Mouse (Mus musculus) heart, adult 2 months (tissue): Measurements from ENCODE around the gene Hoxb3. TPM values are rescaled to one million over a fixed set of nuclear protein-coding genes. Genes with fewer than 3 reads are reported as not detected.

Experiments used
- DNase-seq, 2 experiments: peaks; one replicate each; pipeline ENCODE4 v3.0.0; 2021
- H3K27ac ChIP-seq: fragments of 200-600 bp; 2 replicates; pipeline ENCODE4 v1.8.1; 2022
- H3K27me3 ChIP-seq: fragments of 200-500 bp; 2 replicates; pipeline ENCODE4 v1.6.1; 2012; ENCODE audit warnings: mild to moderate bottlenecking, low read length, inconsistent platforms, mixed read lengths; ENCODE audit not compliant: control insufficient read depth, insufficient read depth
- H3K36me3 ChIP-seq: fragments of 200-500 bp; 2 replicates; pipeline ENCODE4 v1.6.1; 2012; ENCODE audit warnings: low read length, inconsistent platforms; ENCODE audit not compliant: control insufficient read depth, insufficient read depth
- H3K4me1 ChIP-seq: fragments of 200-500 bp; 2 replicates; pipeline ENCODE4 v1.6.1; 2011; ENCODE audit warnings: low read length; ENCODE audit not compliant: control insufficient read depth, insufficient read depth
- H3K4me3 ChIP-seq: fragments of 200-600 bp; 2 replicates; pipeline ENCODE4 v1.8.1; 2022
- H3K79me2 ChIP-seq: fragments of 200-500 bp; replicated peaks from 2 replicates; pipeline ENCODE4 v1.6.1; 2012; ENCODE audit warnings: mild to moderate bottlenecking, inconsistent platforms, low read length, moderate library complexity, mixed read lengths; ENCODE audit not compliant: control insufficient read depth, insufficient read depth
- H3K9ac ChIP-seq: fragments of 200-500 bp; 2 replicates; pipeline ENCODE4 v1.6.1; 2012; ENCODE audit warnings: low read depth, mild to moderate bottlenecking, control low read depth, inconsistent platforms, low read length, mixed read lengths
- CTCF ChIP-seq: fragments of 200-600 bp; IDR thresholded peaks from 2 replicates; pipeline ENCODE4 v1.8.1; 2022; ENCODE audit warnings: antibody characterized with exemption, mild to moderate bottlenecking, moderate library complexity
- EP300 ChIP-seq: fragments of 200-500 bp; IDR thresholded peaks from 2 replicates; pipeline ENCODE4 v1.6.1; 2011; ENCODE audit warnings: low read depth, low read length, control low read depth; ENCODE audit not compliant: insufficient read depth
- POLR2A ChIP-seq: fragments of 200-500 bp; IDR thresholded peaks from 2 replicates; pipeline ENCODE4 v1.6.1; 2011; ENCODE audit warnings: mild to moderate bottlenecking, low read depth, low read length, control low read depth; ENCODE audit not compliant: insufficient read depth
- WGBS: fragments of 180-500 bp; shearing (Covaris S2); methylation state at CpG from one replicate; pipeline ENCODE4 v1.1.7; 2018; 5-methylcytosine and 5-hydroxymethylcytosine counted together
- intact Hi-C: fragments of 180-260 bp; cut with DNase I; formaldehyde crosslinking; loops from one replicate; pipeline ENCODE4 v1.15.1; 2025
- microRNA-seq, 2 experiments: library from miRNA; unstranded; fragments of <30 nt; microRNA quantifications; one replicate each; pipeline ENCODE4 v1.2.0; 2021
- polyA plus RNA-seq: library from polyadenylated mRNA; depleted of rRNA; stranded (reverse); fragments of >200 nt; gene quantifications from 2 replicates; pipeline ENCODE4 v1.2.3, GENCODE M21; 2012; rRNA removed
- total RNA-seq, 2 experiments: library from RNA; stranded (reverse); gene quantifications; 2 replicates each; pipeline ENCODE4 v1.2.3; 2021

Hoxb3 gene
- total and polyA plus RNA-seq, 3 experiments = 0.23 to 0.64 (median 0.30) TPM

- DNase-seq = no peak
- TF ChIP-seq POLR2A (no peak), EP300 (no peak), CTCF (no peak)
- H3K27ac ChIP-seq = no peak overlapping the region
- no peaks in the 10 kb centered on the region for H3K36me3 ChIP-seq
- 45% methylated on average over 3 of the region's 3 CpGs for WGBS
- H3K4me1 ChIP-seq = no peaks in the 10 kb centered on the region
- H3K4me3 ChIP-seq = no peak overlapping the region
- H3K79me2 ChIP-seq = no peaks in the 10 kb centered on the region
- no peak overlapping the region for H3K9ac ChIP-seq
- peaks cover 9% of the 10 kb centered on the region; the same call in 1 of the 2 replicates for H3K27me3 ChIP-seq
- intact Hi-C loops = no loop called here
These were observed 48.6 kb downstream of the Hoxb3 start for GRCm38 (mm10) chr11:96371726-96372125.

GRCm38 (mm10) chr11:96372519-96372918 lies 49.4 kb downstream of the Hoxb3 start:
- TF ChIP-seq CTCF = no peak
- TF ChIP-seq POLR2A = no peak
- TF ChIP-seq EP300 = no peak
- 33% methylated on average over 3 of the region's 3 CpGs for WGBS
- intact Hi-C loops = no loop called here
- Histone ChIP-seq H3K36me3 (no peaks in the 10 kb centered on the region), H3K79me2 (no peaks in the 10 kb centered on the region), H3K9ac (no peak overlapping the region), H3K4me1 (no peaks in the 10 kb centered on the region), H3K27me3 (peaks cover 8% of the 10 kb centered on the region; the same call in 1 of the 2 replicates), H3K27ac (no peak overlapping the region), H3K4me3 (no peak overlapping the region)
- DNase-seq = no peak

- Histone ChIP-seq H3K27me3 (peaks cover 6% of the 10 kb centered on the region; the same call in 1 of the 2 replicates), H3K27ac (no peak overlapping the region), H3K79me2 (no peaks in the 10 kb centered on the region), H3K9ac (no peak overlapping the region), H3K4me1 (no peaks in the 10 kb centered on the region), H3K4me3 (no peak overlapping the region), H3K36me3 (no peaks in the 10 kb centered on the region)
- intact Hi-C loops = no loop called here
- no peak for DNase-seq
- TF ChIP-seq CTCF (no peak), EP300 (no peak), POLR2A (no peak)
- WGBS = 22% methylated on average over 7 of the region's 7 CpGs
These were observed 51.7 kb downstream of the Hoxb3 start for GRCm38 (mm10) chr11:96374810-96375209.

GRCm38 (mm10) chr11:96383381-96383780 lies 60.3 kb downstream of the Hoxb3 start:
- intact Hi-C loops = no loop called here
- TF ChIP-seq POLR2A = no peak
- TF ChIP-seq EP300 = no peak
- TF ChIP-seq CTCF = no peak
- WGBS = 72% methylated on average over 5 of the region's 5 CpGs

GRCm38 (mm10) chr11:96387635-96388034 lies 64.5 kb downstream of the Hoxb3 start:
- intact Hi-C loops = no loop called here
- Histone ChIP-seq H3K27me3 (no peaks in the 10 kb centered on the region), H3K79me2 (no peaks in the 10 kb centered on the region), H3K4me3 (no peak overlapping the region), H3K36me3 (no peaks in the 10 kb centered on the region), H3K4me1 (no peaks in the 10 kb centered on the region), H3K9ac (no peak overlapping the region), H3K27ac (no peak overlapping the region)
- WGBS = 75% methylated on average over 2 of the region's 2 CpGs
- TF ChIP-seq EP300 (no peak), CTCF (no peak), POLR2A (no peak)
- no peak for DNase-seq

More at GRCm38 (mm10) chr11:96383381-96383780, 60.3 kb downstream of the Hoxb3 start:
- no peak overlapping the region for H3K9ac ChIP-seq
- no peaks in the 10 kb centered on the region for H3K36me3 ChIP-seq
- no peaks in the 10 kb centered on the region for H3K27me3 ChIP-seq
- no peaks in the 10 kb centered on the region for H3K79me2 ChIP-seq
- no peak for DNase-seq
- H3K4me3 ChIP-seq = no peak overlapping the region
- H3K27ac ChIP-seq = no peak overlapping the region
- no peaks in the 10 kb centered on the region for H3K4me1 ChIP-seq

- WGBS = 25% methylated on average over 15 of the region's 15 CpGs
- no peaks in the 10 kb centered on the region for H3K36me3 ChIP-seq
- intact Hi-C loops = no loop called here
- no peak overlapping the region for H3K4me3 ChIP-seq
- H3K27ac ChIP-seq = no peak overlapping the region
- no peaks in the 10 kb centered on the region for H3K27me3 ChIP-seq
- H3K9ac ChIP-seq = no peak overlapping the region
- no peak for DNase-seq
- no peaks in the 10 kb centered on the region for H3K79me2 ChIP-seq
- no peaks in the 10 kb centered on the region for H3K4me1 ChIP-seq
- TF ChIP-seq EP300 = no peak
- TF ChIP-seq POLR2A = no peak
These were observed 73.9 kb downstream of the Hoxb3 start for GRCm38 (mm10) chr11:96396772-96397626.

Small RNA genes lying within 50 kb of the gene (microRNA-seq; reads per million reads assigned to microRNA genes)
- 1,670 to 2,301 reads per million in 2 experiments for gene Mir10a

Other genes starting within 250 kb of the Hoxb3 start
- 1,000 to 10,000 TPM; 3,096 to 3,522 TPM for gene Atp5g1, start 247.7 kb upstream of the Hoxb3 start, total RNA-seq
- 5,903 and 6,025 TPM in 2 replicates for gene Atp5g1, start 247.7 kb upstream of the Hoxb3 start, polyA plus RNA-seq
- gene Calcoco2, start 211.4 kb upstream of the Hoxb3 start, total RNA-seq = not detected
- not detected in 2 replicates for gene Calcoco2, start 211.4 kb upstream of the Hoxb3 start, polyA plus RNA-seq
- not detected for gene Ttll6, start 189.5 kb upstream of the Hoxb3 start, total RNA-seq
- gene Ttll6, start 189.5 kb upstream of the Hoxb3 start, polyA plus RNA-seq = 0.06 and 0.18 TPM in 2 replicates
- gene Hoxb13, start 129.0 kb upstream of the Hoxb3 start, total RNA-seq = not detected
- not detected in 2 replicates for gene Hoxb13, start 129.0 kb upstream of the Hoxb3 start, polyA plus RNA-seq
- not detected for gene Hoxb9, start 51.9 kb upstream of the Hoxb3 start, total RNA-seq
- not detected in 2 replicates for gene Hoxb9, start 51.9 kb upstream of the Hoxb3 start, polyA plus RNA-seq
- not detected for gene Hoxb8, start 41.4 kb upstream of the Hoxb3 start, total RNA-seq
- gene Hoxb8, start 41.4 kb upstream of the Hoxb3 start, polyA plus RNA-seq = not detected in 2 replicates
- not detected for gene Hoxb7, start 36.7 kb upstream of the Hoxb3 start, total RNA-seq
- not detected in 2 replicates for gene Hoxb7, start 36.7 kb upstream of the Hoxb3 start, polyA plus RNA-seq
- gene Hoxb6, start 30.9 kb upstream of the Hoxb3 start, total RNA-seq = not detected
- not detected in 2 replicates for gene Hoxb6, start 30.9 kb upstream of the Hoxb3 start, polyA plus RNA-seq
- under 1 TPM in 1 of 2 experiments, not detected in 1; 0.18 TPM for gene Hoxb5, start 20.0 kb upstream of the Hoxb3 start, total RNA-seq
- gene Hoxb5, start 20.0 kb upstream of the Hoxb3 start, polyA plus RNA-seq = 0.20 and 0.23 TPM in 2 replicates
- gene Hoxb4, start 5.1 kb upstream of the Hoxb3 start, total RNA-seq = under 1 TPM; 0.63 to 0.75 TPM
- 1.00 and 1.1 TPM in 2 replicates for gene Hoxb4, start 5.1 kb upstream of the Hoxb3 start, polyA plus RNA-seq
- under 1 TPM; 0.23 to 0.68 TPM for gene Hoxb2, start 27.2 kb downstream of the Hoxb3 start, total RNA-seq
- 0.91 and 1.4 TPM in 2 replicates for gene Hoxb2, start 27.2 kb downstream of the Hoxb3 start, polyA plus RNA-seq
- gene Hoxb1, start 42.4 kb downstream of the Hoxb3 start, total RNA-seq = not detected
- not detected in 2 replicates for gene Hoxb1, start 42.4 kb downstream of the Hoxb3 start, polyA plus RNA-seq
- under 1 TPM in 1 of 2 experiments, not detected in 1; 0.25 TPM for gene Skap1, start 141.3 kb downstream of the Hoxb3 start, total RNA-seq
- gene Skap1, start 141.3 kb downstream of the Hoxb3 start, polyA plus RNA-seq = 0.67 and 0.98 TPM in 2 replicates